Mouse (Mus musculus) embryonic facial prominence, embryonic 13.5 days (tissue): ENCODE data around the gene Sema6c. TPM values are rescaled to one million over a fixed set of nuclear protein-coding genes. Genes with fewer than 3 reads are reported as not detected.

Source experiments
- ATAC-seq: fragments of 200-750 bp; cut with Nextera tagmentation; 2 replicates; pipeline ENCODE4 v1.8.0; 2017; ENCODE audit warnings: low read depth; ENCODE audit not compliant: insufficient number of reproducible peaks, insufficient read depth, low FRiP score, low TSS enrichment
- H3K27ac ChIP-seq: fragments of 300-500 bp; sonication (generic); 2 replicates; pipeline ENCODE4 v1.5.1; 2015; ENCODE audit warnings: moderate library complexity, mild to moderate bottlenecking, inconsistent platforms
- H3K27me3 ChIP-seq: fragments of 300-500 bp; sonication (generic); 2 replicates; pipeline ENCODE4 v1.6.1; 2015; ENCODE audit warnings: mild to moderate bottlenecking, inconsistent platforms
- H3K36me3 ChIP-seq: fragments of 300-500 bp; sonication (generic); 2 replicates; pipeline ENCODE4 v1.6.1; 2015; ENCODE audit warnings: mild to moderate bottlenecking, inconsistent platforms
- H3K4me1 ChIP-seq: fragments of 300-500 bp; sonication (generic); 2 replicates; pipeline ENCODE4 v1.6.1; 2015; ENCODE audit warnings: inconsistent platforms
- H3K4me2 ChIP-seq: fragments of 300-500 bp; sonication (generic); 2 replicates; pipeline ENCODE4 v1.6.1; 2015; ENCODE audit warnings: moderate library complexity, mild to moderate bottlenecking, inconsistent platforms
- H3K4me3 ChIP-seq: fragments of 300-500 bp; sonication (generic); 2 replicates; pipeline ENCODE4 v1.5.1; 2015; ENCODE audit warnings: mild to moderate bottlenecking, inconsistent platforms
- H3K9ac ChIP-seq: fragments of 300-500 bp; sonication (generic); 2 replicates; pipeline ENCODE4 v1.6.1; 2015; ENCODE audit warnings: mild to moderate bottlenecking, inconsistent platforms
- H3K9me3 ChIP-seq: fragments of 300-500 bp; sonication (generic); 2 replicates; pipeline ENCODE4 v1.6.1; 2016; ENCODE audit warnings: inconsistent platforms
- WGBS: fragments of 180-500 bp; shearing (Covaris S2); methylation state at CpG from one replicate; pipeline ENCODE4 v1.1.7; 2015; ENCODE audit warnings: mixed read lengths; 5-methylcytosine and 5-hydroxymethylcytosine counted together
- polyA plus RNA-seq: library from polyadenylated mRNA; unstranded; fragments of >200 nt; fragmentation: Nextera tagmentation; extraction: Ambion mirVana; gene quantifications from 2 replicates; pipeline ENCODE4 v1.2.1, GENCODE M21; 2015

Sema6c gene
- polyA plus RNA-seq, 1 experiment from 2014 or later = 10.1 TPM

DNA sequence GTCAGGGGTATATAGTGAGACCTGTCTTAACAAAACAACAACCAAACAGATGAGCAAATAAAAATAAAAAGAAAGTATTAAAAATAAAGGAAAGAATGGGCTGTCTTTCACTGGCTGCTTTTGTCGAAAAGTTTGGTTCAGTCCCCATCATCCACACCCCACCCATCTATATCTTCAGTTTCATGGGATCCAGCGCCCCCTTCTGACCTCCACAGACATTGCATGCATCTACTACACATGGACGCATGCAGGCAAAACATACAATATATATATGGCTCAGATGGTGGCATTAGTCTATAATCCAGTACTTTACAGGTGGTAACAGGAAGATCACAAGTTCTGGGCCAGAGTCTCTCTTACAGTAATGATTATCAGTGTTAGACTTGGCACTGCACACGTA is 6.4 kb upstream of the Sema6c start:
- Histone ChIP-seq H3K9ac (no peak overlapping the region), H3K4me2 (no peak overlapping the region), H3K36me3 (no peaks in the 10 kb centered on the region), H3K4me3 (no peak overlapping the region), H3K9me3 (no peaks in the 10 kb centered on the region), H3K27ac (no peak overlapping the region), H3K4me1 (no peaks in the 10 kb centered on the region), H3K27me3 (peaks cover 2% of the 10 kb centered on the region; the same call in 1 of the 2 replicates)
- no peak for ATAC-seq
- 54% methylated on average over 4 of the region's 4 CpGs for WGBS

- H3K9me3 ChIP-seq = no peaks in the 10 kb centered on the region
- H3K9ac ChIP-seq = peak overlapping the region; percentile 84
- H3K36me3 ChIP-seq = peaks cover 5% of the 10 kb centered on the region
- peak overlapping the region; percentile 76 for H3K4me2 ChIP-seq
- H3K4me3 ChIP-seq = peak overlapping the region; percentile 89
- peaks cover 6% of the 10 kb centered on the region; the same call in 1 of the 2 replicates for H3K27me3 ChIP-seq
- no peak for ATAC-seq
- H3K4me1 ChIP-seq = peaks cover 32% of the 10 kb centered on the region
- peak overlapping the region; percentile 22; the same call in 1 of the 2 replicates for H3K27ac ChIP-seq
- WGBS = 13% methylated on average over 8 of the region's 8 CpGs
Observed at GRCm38 (mm10) chr3:95159511-95159986, 708 bp upstream of the Sema6c start.

DNA sequence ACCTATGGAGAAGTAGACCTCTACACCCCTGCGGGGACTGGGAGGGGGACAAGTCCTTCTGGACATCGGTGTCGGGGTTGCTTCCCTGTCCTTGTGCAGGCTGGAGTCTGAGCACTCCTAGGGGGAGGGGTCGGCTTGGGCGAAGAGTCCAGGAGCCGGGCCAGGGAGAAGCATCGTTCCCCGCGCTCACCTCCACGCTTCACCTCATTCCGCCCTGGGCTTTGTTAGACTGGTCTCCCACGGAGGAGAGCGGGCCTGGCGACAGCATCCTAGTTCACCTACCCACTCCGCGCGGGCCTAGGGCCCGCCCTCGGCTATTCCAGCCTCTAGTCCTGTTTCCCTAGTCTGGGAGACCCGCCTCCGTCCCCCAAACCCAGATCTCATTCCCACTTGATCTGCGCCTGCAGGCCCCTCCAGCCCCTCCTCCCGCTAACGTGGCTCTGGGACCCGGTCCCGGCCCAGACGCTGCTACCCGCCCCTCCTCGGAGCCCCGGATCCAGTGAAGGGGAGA is 839 bp downstream of the Sema6c start:
- under 1% methylated on average over 30 of the region's 30 CpGs for WGBS
- peak overlapping the region; percentile 76 for H3K4me2 ChIP-seq
- H3K27ac ChIP-seq = peak overlapping the region; percentile 45; the same call in 1 of the 2 replicates
- ATAC-seq = 0 out of 2 replicates have a peak, but pooled peaks have one; percentile 8
- H3K36me3 ChIP-seq = peaks cover 19% of the 10 kb centered on the region
- H3K9ac ChIP-seq = peak overlapping the region; percentile 84
- H3K4me3 ChIP-seq = peak overlapping the region; percentile 89
- H3K27me3 ChIP-seq = peaks cover 6% of the 10 kb centered on the region; the same call in 1 of the 2 replicates
- peaks cover 32% of the 10 kb centered on the region for H3K4me1 ChIP-seq
- no peaks in the 10 kb centered on the region; the same call in 1 of the 2 replicates for H3K9me3 ChIP-seq

- Histone ChIP-seq H3K4me1 (peaks cover 32% of the 10 kb centered on the region), H3K27ac (peak overlapping the region; percentile 45; the same call in 1 of the 2 replicates)
- ATAC-seq = no peak
Observed at GRCm38 (mm10) chr3:95161618-95162344, 1.5 kb downstream of the Sema6c start.

GRCm38 (mm10) chr3:95162345-95162628 is 2.0 kb downstream of the Sema6c start:
- ATAC-seq = no peak
- H3K27ac ChIP-seq = no peak overlapping the region
- 37% methylated on average over 2 of the region's 2 CpGs for WGBS

More at GRCm38 (mm10) chr3:95161618-95162344, 1.5 kb downstream of the Sema6c start:
- peaks cover 26% of the 10 kb centered on the region for H3K36me3 ChIP-seq
- H3K27me3 ChIP-seq = peaks cover 6% of the 10 kb centered on the region; the same call in 1 of the 2 replicates
- H3K9me3 ChIP-seq = no peaks in the 10 kb centered on the region; the same call in 1 of the 2 replicates
- H3K4me2 ChIP-seq = peak overlapping the region; percentile 76
- 5% methylated on average over 9 of the region's 9 CpGs for WGBS
- peak overlapping the region; percentile 89 for H3K4me3 ChIP-seq
- H3K9ac ChIP-seq = peak overlapping the region; percentile 84

DNA sequence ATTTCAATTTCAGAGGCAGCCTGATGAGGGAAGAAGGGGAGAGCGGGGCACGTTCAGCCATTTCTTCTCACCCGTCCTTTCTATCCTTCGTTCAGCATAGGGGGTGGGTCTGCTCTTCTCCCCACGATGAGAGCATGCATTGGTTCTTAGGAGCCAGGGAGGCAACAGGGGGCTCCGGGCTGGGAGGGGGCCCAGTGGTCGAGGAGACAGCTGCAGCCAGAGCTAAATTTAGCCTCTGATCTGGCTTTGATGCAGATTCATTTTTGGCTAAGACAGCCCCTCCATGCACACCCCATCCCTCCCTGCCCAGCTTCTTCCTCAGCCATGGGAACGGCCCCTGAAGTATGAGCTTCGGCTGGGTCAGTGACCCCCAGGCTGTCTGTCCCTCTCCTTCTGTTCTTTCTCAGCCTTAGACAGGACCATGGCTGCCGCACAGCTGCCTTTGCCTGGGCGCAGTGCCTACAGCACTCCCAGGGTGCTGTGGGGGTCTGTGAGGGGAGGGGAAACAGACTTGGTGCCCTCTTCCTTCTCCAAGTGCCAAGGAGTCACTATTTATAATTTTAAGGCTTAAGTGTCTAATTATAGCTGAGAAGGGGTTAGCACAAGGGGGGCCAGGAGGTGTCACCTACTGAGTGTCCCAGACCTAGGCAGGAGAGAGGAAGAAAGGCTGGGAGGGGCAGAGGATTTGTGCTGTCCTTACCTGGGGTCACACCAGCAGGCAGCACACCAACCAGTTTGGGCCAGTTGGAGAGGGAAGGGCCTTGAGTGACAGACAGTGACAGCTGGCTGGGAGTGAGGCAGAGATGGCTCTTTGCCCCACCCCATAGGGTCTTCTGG is 3.4 kb downstream of the Sema6c start:
- H3K9ac ChIP-seq = peak overlapping the region; percentile 44
- H3K4me3 ChIP-seq = no peak overlapping the region
- H3K27me3 ChIP-seq = peaks cover 6% of the 10 kb centered on the region; the same call in 1 of the 2 replicates
- peaks cover 32% of the 10 kb centered on the region for H3K4me1 ChIP-seq
- H3K4me2 ChIP-seq = peak overlapping the region; percentile 76
- 57% methylated on average over 11 of the region's 11 CpGs for WGBS
- H3K9me3 ChIP-seq = no peaks in the 10 kb centered on the region; the same call in 1 of the 2 replicates
- no peak for ATAC-seq
- peaks cover 45% of the 10 kb centered on the region for H3K36me3 ChIP-seq
- H3K27ac ChIP-seq = no peak overlapping the region

More at GRCm38 (mm10) chr3:95162345-95162628, 2.0 kb downstream of the Sema6c start:
- H3K36me3 ChIP-seq = peaks cover 31% of the 10 kb centered on the region
- H3K9ac ChIP-seq = 0 out of 2 replicates have a peak overlapping the region, but pooled peaks have one; percentile 84
- peaks cover 6% of the 10 kb centered on the region; the same call in 1 of the 2 replicates for H3K27me3 ChIP-seq
- peak overlapping the region; percentile 76 for H3K4me2 ChIP-seq
- no peaks in the 10 kb centered on the region; the same call in 1 of the 2 replicates for H3K9me3 ChIP-seq
- peaks cover 32% of the 10 kb centered on the region for H3K4me1 ChIP-seq
- peak overlapping the region; percentile 89 for H3K4me3 ChIP-seq

- Histone ChIP-seq H3K9me3 (no peaks in the 10 kb centered on the region; the same call in 1 of the 2 replicates), H3K27ac (no peak overlapping the region), H3K4me3 (no peak overlapping the region), H3K9ac (no peak overlapping the region), H3K4me2 (no peak overlapping the region), H3K27me3 (peaks cover under 1% of the 10 kb centered on the region), H3K36me3 (peaks cover 50% of the 10 kb centered on the region), H3K4me1 (peaks cover 32% of the 10 kb centered on the region)
- WGBS = 76% methylated on average over 5 of the region's 5 CpGs
- ATAC-seq = no peak
Observed at GRCm38 (mm10) chr3:95164256-95164550, 3.9 kb downstream of the Sema6c start.

DNA sequence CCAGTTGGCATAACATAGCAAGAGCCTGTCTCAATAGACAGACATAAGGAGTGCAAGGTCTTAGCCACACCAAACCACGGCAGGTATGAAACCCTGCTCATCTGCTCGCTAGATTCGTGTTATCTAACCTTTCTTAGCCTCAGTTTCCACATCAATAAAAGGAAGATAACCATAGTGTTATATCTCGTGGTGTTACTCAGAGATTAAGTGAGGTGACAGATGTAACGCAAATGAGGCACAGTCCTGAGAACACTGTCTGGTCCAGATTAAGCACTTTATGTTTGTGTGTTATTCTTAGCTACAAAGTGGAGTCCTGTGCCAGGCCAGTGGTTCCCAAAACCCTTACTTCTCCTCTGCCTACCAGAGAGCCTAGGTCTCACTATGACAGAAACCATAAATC is 4.6 kb downstream of the Sema6c start:
- Histone ChIP-seq H3K9me3 (no peaks in the 10 kb centered on the region; the same call in 1 of the 2 replicates), H3K27ac (no peak overlapping the region), H3K4me1 (peaks cover 27% of the 10 kb centered on the region), H3K4me2 (no peak overlapping the region), H3K27me3 (peaks cover 7% of the 10 kb centered on the region), H3K4me3 (no peak overlapping the region), H3K36me3 (peaks cover 57% of the 10 kb centered on the region), H3K9ac (no peak overlapping the region)
- WGBS = 82% methylated on average over 5 of the region's 5 CpGs
- ATAC-seq = no peak

GRCm38 (mm10) chr3:95169996-95170395 is 9.7 kb downstream of the Sema6c start:
- no peak for ATAC-seq
- no peak overlapping the region for H3K4me3 ChIP-seq
- H3K9ac ChIP-seq = no peak overlapping the region
- peaks cover 19% of the 10 kb centered on the region for H3K4me1 ChIP-seq
- H3K27me3 ChIP-seq = peaks cover 51% of the 10 kb centered on the region
- 92% methylated on average over 10 of the region's 10 CpGs for WGBS
- no peak overlapping the region for H3K4me2 ChIP-seq
- H3K27ac ChIP-seq = no peak overlapping the region
- H3K9me3 ChIP-seq = no peaks in the 10 kb centered on the region; the same call in 1 of the 2 replicates
- H3K36me3 ChIP-seq = peaks cover 85% of the 10 kb centered on the region

- Histone ChIP-seq H3K36me3 (peaks cover 75% of the 10 kb centered on the region), H3K9ac (no peak overlapping the region), H3K4me3 (no peak overlapping the region), H3K27me3 (peaks cover 51% of the 10 kb centered on the region), H3K4me1 (peaks cover 19% of the 10 kb centered on the region), H3K4me2 (no peak overlapping the region), H3K27ac (no peak overlapping the region), H3K9me3 (no peaks in the 10 kb centered on the region)
- ATAC-seq = no peak
- WGBS = 77% methylated on average over 6 of the region's 6 CpGs
Observed at GRCm38 (mm10) chr3:95171105-95171504, 10.8 kb downstream of the Sema6c start.

GRCm38 (mm10) chr3:95172526-95173255 is 12.4 kb downstream of the Sema6c start:
- Histone ChIP-seq H3K9ac (peak overlapping the region; percentile 65), H3K4me2 (peak overlapping the region; percentile 53), H3K4me3 (peak overlapping the region; percentile 32; the same call in 1 of the 2 replicates), H3K4me1 (peaks cover 19% of the 10 kb centered on the region), H3K27me3 (peaks cover 51% of the 10 kb centered on the region), H3K36me3 (peaks cover 59% of the 10 kb centered on the region), H3K9me3 (no peaks in the 10 kb centered on the region), H3K27ac (no peak overlapping the region)
- ATAC-seq = no peak
- WGBS = 20% methylated on average over 77 of the region's 84 CpGs
